Mouse (Mus musculus) stomach, embryonic 14.5 days (tissue): ENCODE data around the gene Golm1. TPM values are rescaled to one million over a fixed set of nuclear protein-coding genes. Genes with fewer than 3 reads are reported as not detected.

Experiments used
- ATAC-seq: fragments of 200-750 bp; cut with Nextera tagmentation; 2 replicates; pipeline ENCODE4 v1.8.0; 2017; ENCODE audit warnings: low read depth, moderate TSS enrichment; ENCODE audit not compliant: insufficient number of reproducible peaks, insufficient read depth, low FRiP score
- H3K27ac ChIP-seq: fragments of 300-500 bp; sonication (generic); 2 replicates; pipeline ENCODE4 v1.5.1; 2014; ENCODE audit warnings: mild to moderate bottlenecking, low read length, moderate library complexity, mixed read lengths
- H3K27me3 ChIP-seq: fragments of 300-500 bp; sonication (generic); 2 replicates; pipeline ENCODE4 v1.6.1; 2014; ENCODE audit warnings: low read length, control low read depth, mixed read lengths; ENCODE audit not compliant: control insufficient read depth, insufficient read depth
- H3K36me3 ChIP-seq: fragments of 300-500 bp; sonication (generic); 2 replicates; pipeline ENCODE4 v1.6.1; 2014; ENCODE audit warnings: mild to moderate bottlenecking, control low read depth, low read length, moderate library complexity, mixed read lengths; ENCODE audit not compliant: control insufficient read depth, insufficient read depth
- H3K4me1 ChIP-seq: fragments of 300-500 bp; sonication (generic); 2 replicates; pipeline ENCODE4 v1.6.1; 2014; ENCODE audit warnings: low read length, control low read depth, mixed read lengths; ENCODE audit not compliant: control insufficient read depth, insufficient read depth
- H3K4me2 ChIP-seq: fragments of 300-500 bp; sonication (generic); replicated peaks from 2 replicates; pipeline ENCODE4 v1.6.1; 2014; ENCODE audit warnings: low read depth, low read length, control low read depth
- H3K4me3 ChIP-seq: fragments of 300-500 bp; sonication (generic); 2 replicates; pipeline ENCODE4 v1.5.1; 2014; ENCODE audit warnings: low read depth, low read length, control low read depth
- H3K9ac ChIP-seq: fragments of 300-500 bp; sonication (generic); replicated peaks from 2 replicates; pipeline ENCODE4 v1.6.1; 2014; ENCODE audit warnings: low read depth, mild to moderate bottlenecking, control low read depth, low read length, moderate library complexity, mixed read lengths
- H3K9me3 ChIP-seq: fragments of 300-500 bp; sonication (generic); 2 replicates; pipeline ENCODE4 v1.6.1; 2016; ENCODE audit warnings: low read depth, low read length, control low read depth; ENCODE audit not compliant: control insufficient read depth
- WGBS: fragments of 180-500 bp; shearing (Covaris S2); extraction: QIAGEN DNeasy Blood & Tissue Kit; methylation state at CpG from one replicate; pipeline ENCODE4 v1.1.7; 2014; 5-methylcytosine and 5-hydroxymethylcytosine counted together
- polyA plus RNA-seq: library from polyadenylated mRNA; unstranded; fragments of >200 nt; fragmentation: Nextera tagmentation; extraction: Ambion mirVana; gene quantifications from 2 replicates; pipeline ENCODE4 v1.2.1, GENCODE M21; 2014

The Golm1 gene
- polyA plus RNA-seq, 1 experiment from 2014 or later = 95.7 TPM

GRCm38 (mm10) chr13:59649781-59650180, 25.8 kb downstream of the Golm1 start:
- H3K4me3 ChIP-seq = no peak overlapping the region
- no peak overlapping the region for H3K4me2 ChIP-seq
- H3K27me3 ChIP-seq = no peaks in the 10 kb centered on the region
- no peaks in the 10 kb centered on the region for H3K9me3 ChIP-seq
- H3K4me1 ChIP-seq = no peaks in the 10 kb centered on the region
- H3K36me3 ChIP-seq = peaks cover 23% of the 10 kb centered on the region
- H3K27ac ChIP-seq = no peak overlapping the region
- 64% methylated on average over 5 of the region's 5 CpGs for WGBS
- H3K9ac ChIP-seq = no peak overlapping the region
- no peak for ATAC-seq

- Histone ChIP-seq H3K9ac (no peak overlapping the region), H3K4me3 (no peak overlapping the region), H3K4me2 (no peak overlapping the region), H3K4me1 (no peaks in the 10 kb centered on the region), H3K36me3 (peaks cover 22% of the 10 kb centered on the region), H3K9me3 (no peaks in the 10 kb centered on the region), H3K27ac (no peak overlapping the region), H3K27me3 (no peaks in the 10 kb centered on the region)
- no peak for ATAC-seq
- 82% methylated on average over 6 of the region's 6 CpGs for WGBS
These were observed 27.0 kb downstream of the Golm1 start for GRCm38 (mm10) chr13:59648598-59648997.

- ATAC-seq = no peak
These were observed 28.1 kb downstream of the Golm1 start for GRCm38 (mm10) chr13:59647484-59647883.

GRCm38 (mm10) chr13:59646674-59647244, 28.9 kb downstream of the Golm1 start:
- Histone ChIP-seq H3K4me2 (no peak overlapping the region), H3K36me3 (peaks cover 20% of the 10 kb centered on the region), H3K27me3 (no peaks in the 10 kb centered on the region), H3K4me3 (no peak overlapping the region), H3K27ac (no peak overlapping the region), H3K9me3 (no peaks in the 10 kb centered on the region), H3K9ac (no peak overlapping the region), H3K4me1 (no peaks in the 10 kb centered on the region)
- peak; percentile 50; the same call in 1 of the 2 replicates for ATAC-seq
- WGBS = 43% methylated on average over 11 of the region's 11 CpGs

More at GRCm38 (mm10) chr13:59647484-59647883, 28.1 kb downstream of the Golm1 start:
- Histone ChIP-seq H3K4me2 (no peak overlapping the region), H3K36me3 (peaks cover 17% of the 10 kb centered on the region), H3K27me3 (no peaks in the 10 kb centered on the region), H3K4me1 (no peaks in the 10 kb centered on the region), H3K4me3 (no peak overlapping the region), H3K9ac (no peak overlapping the region), H3K27ac (no peak overlapping the region), H3K9me3 (no peaks in the 10 kb centered on the region)
- WGBS = 71% methylated on average over 6 of the region's 6 CpGs

GRCm38 (mm10) chr13:59645491-59645890, 30.1 kb downstream of the Golm1 start:
- WGBS = 68% methylated on average over 3 of the region's 3 CpGs
- H3K4me2 ChIP-seq = no peak overlapping the region
- H3K27me3 ChIP-seq = no peaks in the 10 kb centered on the region
- H3K36me3 ChIP-seq = peaks cover 20% of the 10 kb centered on the region
- no peaks in the 10 kb centered on the region for H3K4me1 ChIP-seq
- ATAC-seq = no peak
- H3K4me3 ChIP-seq = no peak overlapping the region
- no peak overlapping the region for H3K27ac ChIP-seq
- H3K9ac ChIP-seq = no peak overlapping the region
- H3K9me3 ChIP-seq = no peaks in the 10 kb centered on the region

- H3K4me1 ChIP-seq = no peaks in the 10 kb centered on the region
- no peaks in the 10 kb centered on the region for H3K27me3 ChIP-seq
- H3K4me3 ChIP-seq = no peak overlapping the region
- H3K27ac ChIP-seq = no peak overlapping the region
- H3K36me3 ChIP-seq = peaks cover 12% of the 10 kb centered on the region
- WGBS = 86% methylated on average over 2 of the region's 2 CpGs
- H3K4me2 ChIP-seq = no peak overlapping the region
- no peak for ATAC-seq
- no peak overlapping the region for H3K9ac ChIP-seq
- H3K9me3 ChIP-seq = no peaks in the 10 kb centered on the region
These were observed 32.8 kb downstream of the Golm1 start for GRCm38 (mm10) chr13:59642818-59643217.

- Histone ChIP-seq H3K27ac (no peak overlapping the region), H3K9ac (no peak overlapping the region), H3K36me3 (peaks cover 27% of the 10 kb centered on the region), H3K9me3 (no peaks in the 10 kb centered on the region), H3K4me3 (no peak overlapping the region), H3K27me3 (no peaks in the 10 kb centered on the region), H3K4me1 (no peaks in the 10 kb centered on the region), H3K4me2 (no peak overlapping the region)
- 89% methylated on average over 6 of the region's 6 CpGs for WGBS
- no peak for ATAC-seq
These were observed 35.5 kb downstream of the Golm1 start for GRCm38 (mm10) chr13:59640178-59640440.

- WGBS = 83% methylated on average over 16 of the region's 16 CpGs
- Histone ChIP-seq H3K4me2 (no peak overlapping the region), H3K4me3 (no peak overlapping the region), H3K9me3 (no peaks in the 10 kb centered on the region), H3K27ac (no peak overlapping the region), H3K4me1 (no peaks in the 10 kb centered on the region), H3K36me3 (peaks cover 33% of the 10 kb centered on the region), H3K27me3 (no peaks in the 10 kb centered on the region), H3K9ac (no peak overlapping the region)
- no peak for ATAC-seq
These were observed 36.0 kb downstream of the Golm1 start for GRCm38 (mm10) chr13:59639368-59640177.
